Mouse (Mus musculus) liver, postnatal 0 days (tissue): ENCODE results near the gene Ntn1.

Experiments used
- CTCF ChIP-seq: sonication (generic); IDR thresholded peaks from 2 replicates; pipeline ENCODE4 v1.5.1; 2016; ENCODE audit warnings: antibody characterized with exemption, low read depth
- EP300 ChIP-seq: IDR thresholded peaks from 2 replicates; pipeline ENCODE4 v1.6.1; 2016; ENCODE audit warnings: antibody characterized with exemption, low read depth, mild to moderate bottlenecking

DNA sequence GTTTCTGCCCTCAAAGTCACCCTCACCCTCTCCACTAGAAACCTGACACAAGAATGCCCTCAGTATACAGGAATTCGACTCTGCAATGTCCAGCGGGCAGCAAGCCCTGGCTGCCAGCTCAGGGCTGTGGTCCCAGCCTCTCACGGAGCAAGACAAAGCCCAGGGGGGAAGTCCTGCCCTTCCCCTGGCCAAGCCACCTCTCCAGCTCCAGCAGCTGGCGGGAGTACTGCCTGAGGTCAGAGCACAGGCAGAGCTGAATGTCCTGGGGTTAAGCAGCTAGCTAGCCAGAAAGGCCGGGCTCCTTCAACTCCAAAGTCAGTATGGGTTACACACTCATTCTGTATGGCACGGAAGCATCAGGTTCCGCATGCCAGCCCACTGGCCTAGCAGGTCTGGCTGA, 79.2 kb downstream of the Ntn1 start:
- no peak for TF ChIP-seq CTCF
- no peak for TF ChIP-seq EP300
